Mouse (Mus musculus): ENCODE measurements at regions not wholly inside any gene's neighbourhood (a gene's known extent, or its start where the extent isn't known, plus 50 kb on each side); places are given as distances from the start of the nearest gene placed in this dataset.

GRCm38 (mm10) chr8:23561683-23562385 lies 1150.7 kb downstream of the Mrps31 start:
- no peak for TF ChIP-seq CTCF (IDR thresholded peaks at IDR 0.05; ENCODE audit: low read depth)
- WGBS, result 57% methylated on average over 8 of the region's 8 CpGs
- H3K27ac ChIP-seq (ENCODE audit: low read depth, low read length), result no peak overlapping the region
- no peaks in the 10 kb centered on the region for H3K36me3 ChIP-seq (ENCODE audit: control insufficient read depth, insufficient read depth)
- H3K4me1 ChIP-seq (replicated peaks; ENCODE audit: control insufficient read depth, insufficient read depth, low read length), result no peaks in the 10 kb centered on the region
- no peak for ATAC-seq
- no peak overlapping the region for H3K4me2 ChIP-seq (replicated peaks; ENCODE audit: low read depth)
- no peaks in the 10 kb centered on the region for H3K27me3 ChIP-seq (replicated peaks; ENCODE audit: control insufficient read depth, insufficient read depth, low read length)
- H3K9ac ChIP-seq (ENCODE audit: low read depth, low read length), result no peak overlapping the region
- no peak overlapping the region for H3K4me3 ChIP-seq (ENCODE audit: low read depth, low read length)
- no peaks in the 10 kb centered on the region for H3K9me3 ChIP-seq (ENCODE audit: control insufficient read depth)

- no peaks in the 10 kb centered on the region for H3K9me3 ChIP-seq (ENCODE audit: control insufficient read depth)
- 45% methylated on average over 9 of the region's 9 CpGs for WGBS
- ATAC-seq, result no peak
- no peaks in the 10 kb centered on the region for H3K36me3 ChIP-seq (ENCODE audit: control insufficient read depth, insufficient read depth)
- TF ChIP-seq CTCF (IDR thresholded peaks at IDR 0.05; ENCODE audit: low read depth), result no peak
- no peaks in the 10 kb centered on the region for H3K4me1 ChIP-seq (replicated peaks; ENCODE audit: control insufficient read depth, insufficient read depth, low read length)
- H3K4me3 ChIP-seq (ENCODE audit: low read depth, low read length), result no peak overlapping the region
- H3K4me2 ChIP-seq (replicated peaks; ENCODE audit: low read depth), result no peak overlapping the region
- H3K27me3 ChIP-seq (replicated peaks; ENCODE audit: control insufficient read depth, insufficient read depth, low read length), result no peaks in the 10 kb centered on the region
- H3K27ac ChIP-seq (ENCODE audit: low read depth, low read length), result no peak overlapping the region
- H3K9ac ChIP-seq (ENCODE audit: low read depth, low read length), result no peak overlapping the region
Measured at GRCm38 (mm10) chr8:23562504-23562903, 1151.3 kb downstream of the Mrps31 start.

GRCm38 (mm10) chr8:23563065-23564020 lies 1152.2 kb downstream of the Mrps31 start:
- no peak for ATAC-seq
- Histone ChIP-seq H3K4me3 (ENCODE audit: low read depth, low read length) (no peak overlapping the region), H3K9ac (ENCODE audit: low read depth, low read length) (no peak overlapping the region), H3K9me3 (ENCODE audit: control insufficient read depth) (no peaks in the 10 kb centered on the region), H3K36me3 (ENCODE audit: control insufficient read depth, insufficient read depth) (no peaks in the 10 kb centered on the region), H3K4me2 (replicated peaks; ENCODE audit: low read depth) (0 out of 2 replicates have a peak overlapping the region, but pooled peaks have one; percentile 9), H3K4me1 (replicated peaks; ENCODE audit: control insufficient read depth, insufficient read depth, low read length) (no peaks in the 10 kb centered on the region), H3K27ac (ENCODE audit: low read depth, low read length) (no peak overlapping the region), H3K27me3 (replicated peaks; ENCODE audit: control insufficient read depth, insufficient read depth, low read length) (no peaks in the 10 kb centered on the region)
- TF ChIP-seq CTCF (IDR thresholded peaks at IDR 0.05; ENCODE audit: low read depth), result no peak
- 7% methylated on average over 18 of the region's 18 CpGs for WGBS

GRCm38 (mm10) chr8:23567906-23568305 lies 1156.7 kb downstream of the Mrps31 start:
- Histone ChIP-seq H3K4me3 (ENCODE audit: low read depth, low read length) (no peak overlapping the region), H3K9ac (ENCODE audit: low read depth, low read length) (no peak overlapping the region), H3K9me3 (ENCODE audit: control insufficient read depth) (no peaks in the 10 kb centered on the region), H3K36me3 (ENCODE audit: control insufficient read depth, insufficient read depth) (no peaks in the 10 kb centered on the region), H3K4me1 (replicated peaks; ENCODE audit: control insufficient read depth, insufficient read depth, low read length) (no peaks in the 10 kb centered on the region), H3K4me2 (replicated peaks; ENCODE audit: low read depth) (no peak overlapping the region), H3K27me3 (replicated peaks; ENCODE audit: control insufficient read depth, insufficient read depth, low read length) (no peaks in the 10 kb centered on the region), H3K27ac (ENCODE audit: low read depth, low read length) (no peak overlapping the region)
- TF ChIP-seq CTCF (IDR thresholded peaks at IDR 0.05; ENCODE audit: low read depth), result no peak
- WGBS, result 93% methylated on average over 3 of the region's 3 CpGs
- no peak for ATAC-seq

GRCm38 (mm10) chr8:23571338-23571737 lies 1154.3 kb downstream of the Adam3 start:
- Histone ChIP-seq H3K36me3 (ENCODE audit: control insufficient read depth, insufficient read depth) (no peaks in the 10 kb centered on the region), H3K4me3 (ENCODE audit: low read depth, low read length) (no peak overlapping the region), H3K27ac (ENCODE audit: low read depth, low read length) (no peak overlapping the region), H3K9me3 (ENCODE audit: control insufficient read depth) (no peaks in the 10 kb centered on the region), H3K27me3 (replicated peaks; ENCODE audit: control insufficient read depth, insufficient read depth, low read length) (no peaks in the 10 kb centered on the region), H3K4me2 (replicated peaks; ENCODE audit: low read depth) (no peak overlapping the region), H3K9ac (ENCODE audit: low read depth, low read length) (no peak overlapping the region), H3K4me1 (replicated peaks; ENCODE audit: control insufficient read depth, insufficient read depth, low read length) (no peaks in the 10 kb centered on the region)
- no peak for ATAC-seq
- TF ChIP-seq CTCF (IDR thresholded peaks at IDR 0.05; ENCODE audit: low read depth), result no peak
- 86% methylated on average over 1 of the region's 1 CpGs for WGBS

- Histone ChIP-seq H3K27ac (ENCODE audit: low read depth, low read length) (no peak overlapping the region), H3K4me3 (ENCODE audit: low read depth, low read length) (no peak overlapping the region), H3K36me3 (ENCODE audit: control insufficient read depth, insufficient read depth) (no peaks in the 10 kb centered on the region), H3K9me3 (ENCODE audit: control insufficient read depth) (no peaks in the 10 kb centered on the region), H3K4me2 (replicated peaks; ENCODE audit: low read depth) (no peak overlapping the region), H3K9ac (ENCODE audit: low read depth, low read length) (no peak overlapping the region), H3K4me1 (replicated peaks; ENCODE audit: control insufficient read depth, insufficient read depth, low read length) (no peaks in the 10 kb centered on the region), H3K27me3 (replicated peaks; ENCODE audit: control insufficient read depth, insufficient read depth, low read length) (no peaks in the 10 kb centered on the region)
- no peak for TF ChIP-seq CTCF (IDR thresholded peaks at IDR 0.05; ENCODE audit: low read depth)
- no peak for ATAC-seq
- 88% methylated on average over 4 of the region's 4 CpGs for WGBS
Measured at GRCm38 (mm10) chr8:23580106-23580505, 1145.5 kb downstream of the Adam3 start.
